Mouse (Mus musculus) cerebellum, adult 9-10 months (tissue): ENCODE data around the gene Tex48.

Experiments used
- DNase-seq: peaks from one replicate; pipeline ENCODE4 v3.0.0; 2022

The Tex48 gene

DNA sequence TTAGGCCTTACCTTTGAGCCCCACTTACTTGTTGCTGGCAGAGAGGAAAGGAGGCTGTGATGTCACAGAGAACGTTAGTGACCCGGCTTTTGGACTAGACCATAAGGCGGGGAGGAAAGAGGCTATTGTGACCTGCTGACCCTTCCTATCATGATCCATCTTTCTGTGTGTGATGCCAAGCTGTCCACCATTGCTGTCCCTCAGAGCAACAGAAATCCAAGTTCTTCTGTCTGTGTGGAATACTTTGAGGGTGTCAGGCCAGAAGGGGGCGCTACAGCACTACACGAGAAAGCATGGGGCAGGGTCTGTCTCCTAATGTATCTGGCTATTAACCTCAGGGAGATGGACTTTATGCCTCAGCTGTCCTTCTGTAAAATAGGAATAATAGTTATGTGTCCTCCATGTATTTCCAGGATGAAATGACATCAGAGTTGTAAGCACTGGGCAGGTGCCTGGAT, at the start of gene Tex48:
Gene Tex48, minus strand, starts transcription at position 51 of the 458 bp plus-strand sequence.
- no peak for DNase-seq

DNA sequence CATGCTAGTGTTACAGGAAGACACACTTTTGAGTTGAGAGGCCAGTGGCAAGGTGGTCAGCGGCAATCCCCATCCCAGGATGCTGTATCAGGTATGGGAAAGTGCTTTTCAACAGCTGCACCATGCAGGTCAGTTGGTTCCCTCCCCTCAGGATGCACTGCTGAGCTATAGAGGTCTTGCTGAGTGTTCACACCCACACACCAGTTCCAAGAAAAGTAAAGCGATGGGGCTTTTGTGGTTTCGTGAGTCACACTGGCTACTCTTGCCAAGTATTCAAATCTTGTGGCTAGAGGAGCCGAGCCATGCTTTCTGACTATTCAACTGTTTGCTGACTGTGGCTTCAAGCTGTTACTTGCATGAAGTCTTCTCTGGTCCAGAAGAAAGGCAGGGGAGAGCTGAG, 46.0 kb upstream of the Tex48 start:
- DNase-seq, result no peak

DNA sequence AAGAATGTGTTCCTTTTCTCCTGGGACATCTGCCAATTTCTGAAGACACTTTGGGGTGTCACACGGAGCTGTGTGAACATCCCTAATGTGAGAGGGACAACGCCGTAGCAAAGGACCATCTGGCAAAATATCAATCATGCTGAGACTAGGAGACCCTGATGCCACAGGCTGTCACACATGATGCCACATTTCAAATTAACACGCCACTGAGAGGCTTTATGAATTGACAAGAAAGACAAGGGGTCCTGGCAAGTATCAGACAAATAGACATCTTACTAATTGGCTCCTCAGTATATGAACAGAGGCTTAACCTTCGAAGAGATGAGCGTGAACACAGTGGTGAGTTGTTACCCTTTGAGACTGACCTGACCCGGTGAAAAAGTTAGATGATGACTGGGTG, 43.5 kb upstream of the Tex48 start:
- DNase-seq, result no peak

DNA sequence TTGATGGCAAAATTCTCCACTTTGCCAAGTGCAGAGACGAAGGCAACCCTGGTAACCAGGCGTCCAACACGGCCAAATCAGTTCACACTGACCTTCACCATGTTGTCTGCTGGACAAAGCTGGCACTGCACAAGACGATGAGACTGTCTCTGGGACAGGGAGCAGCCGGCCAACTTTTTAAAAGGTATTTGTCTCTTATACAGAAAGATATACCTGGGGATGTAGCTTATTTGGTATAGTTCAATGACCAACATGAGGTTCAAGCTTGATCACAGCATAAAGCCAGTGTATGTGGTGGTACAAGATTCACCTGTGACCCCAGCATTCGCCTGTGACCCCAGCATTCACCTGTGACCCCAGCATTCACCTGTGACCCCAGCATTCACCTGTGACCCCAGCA, 41.1 kb upstream of the Tex48 start, which contains the start of gene Gm11214:
Gene Gm11214, minus strand, starts transcription at position 101 of the 400 bp plus-strand sequence.
- DNase-seq, result no peak

DNA sequence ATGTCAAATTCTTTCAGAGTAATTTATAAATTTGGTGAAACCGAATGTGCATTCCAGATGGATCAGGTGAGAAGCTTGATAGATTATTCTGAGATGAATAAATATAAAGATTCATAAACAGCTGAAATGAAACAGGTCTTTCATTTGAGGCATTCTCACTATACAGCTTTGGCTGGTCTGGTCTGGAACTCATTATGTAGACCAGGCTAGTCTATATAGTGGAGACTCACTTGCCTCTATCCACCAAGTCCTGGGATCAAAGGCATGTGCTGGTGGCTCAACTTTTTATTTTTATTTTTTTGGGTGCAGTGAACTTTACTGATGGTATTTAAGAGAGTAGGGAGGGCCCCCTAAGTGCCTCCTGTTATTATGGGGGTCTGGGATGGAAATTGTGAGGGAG, 39.6 kb upstream of the Tex48 start:
- DNase-seq, result no peak

DNA sequence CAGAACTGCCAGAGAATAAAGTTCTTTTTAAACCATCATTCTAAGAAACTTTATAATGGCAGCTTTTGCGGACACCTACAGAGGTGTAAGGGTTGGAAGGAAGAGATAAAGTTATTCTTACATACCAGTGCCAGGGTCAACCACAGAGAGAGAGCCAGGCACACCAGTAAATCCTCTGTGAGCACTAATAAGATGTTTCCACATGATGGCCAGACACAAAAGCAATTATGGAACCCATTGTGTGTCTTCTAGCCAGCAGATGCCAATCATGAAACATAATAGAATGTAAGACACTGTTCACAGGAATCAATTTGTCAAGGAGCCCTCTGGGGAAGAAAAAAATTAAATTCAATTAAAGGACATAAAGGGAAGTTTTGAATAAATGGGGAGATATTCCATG, 39.2 kb upstream of the Tex48 start:
- no peak for DNase-seq

DNA sequence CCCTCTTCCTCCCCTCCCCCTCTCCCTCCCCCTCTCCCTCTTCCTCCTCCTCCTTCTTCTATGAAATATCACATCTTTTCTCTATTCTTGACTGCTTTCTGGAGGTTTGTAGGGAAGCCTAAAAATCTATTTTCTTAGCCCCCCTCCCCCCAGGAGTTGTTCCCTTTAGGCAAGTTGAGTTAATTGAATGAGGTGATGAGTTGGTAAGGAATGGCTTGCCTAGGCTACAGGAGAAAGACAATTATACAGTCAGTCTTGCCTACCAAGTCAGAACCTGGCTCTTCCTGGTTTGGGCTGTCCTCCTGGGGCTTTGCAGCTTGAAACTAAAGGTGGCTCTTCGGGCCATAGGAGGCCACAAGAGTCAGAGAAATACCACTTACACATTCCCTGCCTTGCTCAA, 37.5 kb upstream of the Tex48 start:
- DNase-seq, result no peak

DNA sequence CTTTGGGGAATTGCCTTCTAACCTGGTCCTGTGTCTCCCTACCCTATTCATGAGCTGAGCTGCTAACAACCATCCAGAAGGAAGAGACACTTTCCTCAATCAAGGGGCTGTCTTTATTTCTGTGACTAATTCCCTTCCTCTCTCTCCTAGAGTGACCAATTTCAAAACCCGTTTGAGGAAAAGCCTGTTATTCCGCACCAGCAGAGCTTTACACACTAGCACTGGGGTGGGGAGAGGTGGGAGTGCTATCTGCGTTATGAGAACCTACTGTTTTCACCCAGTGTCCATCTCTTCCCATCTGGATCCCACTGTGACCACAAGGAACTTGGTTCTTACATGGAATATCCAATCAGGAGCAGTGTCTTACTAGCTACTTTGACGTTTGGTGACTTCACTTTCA, 36.9 kb upstream of the Tex48 start:
- no peak for DNase-seq

DNA sequence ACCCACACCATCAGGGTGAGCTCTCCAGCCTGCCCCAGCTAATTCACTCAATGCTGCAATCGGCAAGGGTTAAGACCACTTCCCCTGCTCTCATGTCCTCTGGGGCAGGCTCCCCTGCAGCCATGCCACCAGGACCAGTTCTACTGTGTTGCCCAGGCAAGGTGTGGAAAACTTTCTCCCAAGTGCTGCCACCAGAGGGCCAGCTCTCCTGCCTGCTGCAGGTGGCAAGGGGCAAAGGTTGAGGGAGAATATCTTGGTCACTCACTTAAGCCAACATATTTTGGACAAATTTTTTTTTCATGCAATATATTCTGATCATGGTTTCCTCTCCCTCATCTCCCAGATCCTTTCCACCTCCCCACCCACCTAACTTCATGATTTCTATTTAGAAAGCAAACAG, 32.2 kb upstream of the Tex48 start:
- no peak for DNase-seq

DNA sequence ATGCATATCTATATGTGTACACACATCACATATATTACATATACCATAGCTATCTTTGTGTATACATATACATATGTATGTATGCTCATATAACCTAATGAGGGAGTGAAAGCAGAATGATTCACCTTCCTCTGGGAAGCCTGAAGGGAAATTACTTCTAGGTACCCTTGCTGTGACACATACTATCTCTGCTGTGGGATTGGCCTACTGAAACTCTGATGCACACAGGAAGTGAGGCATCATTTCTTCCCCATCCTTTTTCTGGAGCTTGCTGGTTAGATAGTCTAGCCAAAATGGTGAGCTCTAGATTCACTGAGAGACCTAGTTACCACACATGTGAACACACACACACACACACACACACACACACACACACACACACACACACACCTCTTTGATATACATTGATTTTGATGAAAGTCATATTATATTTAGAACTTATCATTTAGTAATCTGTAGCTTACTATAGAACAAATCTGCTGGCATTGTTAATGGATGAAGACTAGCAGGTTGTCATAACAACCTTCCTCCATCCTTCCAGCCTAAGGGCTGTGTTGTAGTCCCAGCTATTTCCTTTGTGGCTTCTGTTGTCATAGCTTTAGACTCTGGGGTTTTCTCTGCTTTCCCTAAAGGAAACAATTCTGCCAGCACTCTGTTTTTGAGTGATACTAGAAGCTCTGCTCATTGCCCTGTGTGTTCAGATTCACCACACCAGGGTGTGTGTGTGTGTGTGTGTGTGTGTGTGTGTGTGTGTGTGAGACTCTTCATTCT, 21.9 kb upstream of the Tex48 start:
- no peak for DNase-seq

DNA sequence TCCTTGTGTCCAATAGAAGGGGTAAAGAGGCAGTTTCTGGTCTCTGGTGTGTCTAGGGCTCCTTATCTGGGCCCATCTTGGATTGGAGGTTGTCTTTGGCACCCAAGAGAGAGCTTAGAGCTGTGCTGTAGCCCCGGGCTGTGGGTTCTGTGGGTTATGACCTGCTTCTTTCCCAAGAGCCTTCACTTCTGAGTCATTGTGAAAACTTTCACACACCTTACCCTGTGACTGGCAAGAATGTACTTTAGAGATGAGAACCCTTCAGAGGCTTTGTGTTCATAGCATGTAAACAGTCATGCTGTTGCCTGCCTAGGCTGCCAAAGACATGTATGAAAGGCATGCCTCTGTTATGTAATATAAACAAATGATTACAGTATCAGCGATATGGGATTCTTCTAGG, 17.6 kb upstream of the Tex48 start:
- no peak for DNase-seq

DNA sequence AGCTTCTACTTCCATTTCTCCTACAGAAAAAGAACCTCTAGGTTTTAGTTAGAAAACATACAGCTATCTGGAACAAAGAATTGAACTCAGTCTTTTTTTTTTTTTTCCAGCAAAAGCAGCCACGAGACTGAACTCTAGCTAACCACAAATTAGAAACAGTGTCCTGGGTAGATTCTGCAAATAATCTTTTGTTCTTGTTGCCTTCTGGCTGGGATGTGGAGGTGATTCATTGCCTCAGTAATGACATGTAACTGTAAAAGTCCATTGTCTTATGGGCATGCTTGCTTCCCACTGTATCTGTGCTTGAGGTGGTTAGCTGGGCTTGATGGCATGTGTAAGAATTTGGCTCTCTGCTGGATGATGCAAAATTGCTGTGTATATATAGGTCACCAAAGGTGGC, 16.4 kb upstream of the Tex48 start:
- DNase-seq, result no peak

DNA sequence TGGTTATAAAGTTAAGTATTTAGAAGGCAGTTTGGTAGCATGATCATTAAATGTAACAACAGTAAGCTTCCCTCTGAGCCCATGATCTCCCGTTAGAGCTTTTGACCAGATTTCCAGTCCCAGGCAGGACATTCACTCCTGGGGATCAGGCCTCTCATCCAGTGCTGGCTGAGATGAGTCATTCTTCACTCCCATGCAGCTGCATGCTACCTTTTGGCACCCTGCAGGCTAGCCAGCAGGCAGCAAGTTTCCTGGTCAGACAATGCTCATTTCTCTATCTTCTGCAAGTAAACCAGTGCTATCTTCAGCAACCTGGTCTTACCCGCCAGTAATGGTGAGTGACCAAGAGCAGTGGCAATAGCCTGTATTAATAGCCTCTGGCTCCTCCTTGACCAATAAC, 11.0 kb upstream of the Tex48 start:
- DNase-seq, result no peak

DNA sequence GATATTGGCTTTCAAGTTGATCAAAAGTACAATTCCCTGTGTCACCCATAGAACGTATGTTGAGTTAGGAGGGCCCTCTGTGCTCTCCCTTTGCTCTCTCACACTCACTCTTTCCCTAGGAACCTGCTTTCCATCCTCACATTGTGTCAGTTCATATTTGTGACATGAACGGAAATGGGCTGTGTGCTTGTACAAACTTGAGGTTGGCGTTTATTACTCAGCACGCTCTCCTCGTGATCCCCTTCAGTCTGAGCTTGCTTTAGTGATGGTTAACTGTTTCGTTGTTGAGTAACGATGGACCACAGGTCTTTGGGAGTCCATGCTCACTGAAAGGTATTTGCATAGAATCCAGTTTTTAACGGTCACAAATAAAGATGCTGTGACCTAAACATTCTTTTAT, 4.9 kb upstream of the Tex48 start:
- no peak for DNase-seq

DNA sequence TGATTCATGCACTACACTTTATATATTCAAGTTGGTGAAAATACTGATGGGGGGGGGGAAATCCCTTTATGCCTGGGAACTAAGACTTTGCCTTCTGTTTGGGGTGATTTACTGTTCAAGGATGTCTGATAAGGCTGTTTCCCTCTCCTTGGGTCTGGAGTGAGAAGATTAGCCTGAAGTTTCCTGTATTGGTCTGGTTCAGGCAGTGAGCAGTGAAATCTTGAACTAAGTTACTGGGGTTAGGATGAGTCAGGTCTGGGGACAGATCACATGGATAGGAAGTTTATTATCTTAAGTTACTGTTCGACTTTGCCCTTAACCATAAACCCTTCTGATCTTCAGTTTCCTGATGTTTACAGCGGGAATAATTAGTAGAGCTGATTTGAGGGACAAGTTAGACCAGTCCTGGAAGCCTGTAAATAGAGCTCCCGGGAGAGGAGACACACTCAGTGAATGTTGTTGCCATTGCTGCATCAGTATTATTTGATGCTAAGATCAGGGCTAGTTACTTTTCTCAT, 3.4 kb upstream of the Tex48 start:
- no peak for DNase-seq

DNA sequence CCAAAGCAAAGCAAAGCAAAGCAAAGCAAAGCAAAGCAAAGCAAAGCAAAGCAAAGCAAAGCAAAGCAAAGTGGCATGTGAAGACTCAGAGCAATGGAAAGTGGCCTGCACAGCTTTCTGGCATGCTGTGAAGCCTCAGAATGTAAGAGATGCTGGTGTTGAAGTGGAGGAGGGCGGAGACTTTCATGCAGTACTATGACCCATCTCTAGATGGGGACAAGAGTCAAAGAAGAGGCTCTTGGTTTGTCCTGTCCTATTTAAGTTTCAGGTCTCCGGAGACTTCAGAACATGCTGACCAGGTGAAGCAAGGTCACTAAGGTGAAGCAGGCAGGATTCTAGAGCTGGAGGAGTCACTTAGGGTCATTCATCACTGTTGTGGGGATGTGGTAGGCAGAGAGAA, 367 bp downstream of the Tex48 start:
- DNase-seq, result no peak

DNA sequence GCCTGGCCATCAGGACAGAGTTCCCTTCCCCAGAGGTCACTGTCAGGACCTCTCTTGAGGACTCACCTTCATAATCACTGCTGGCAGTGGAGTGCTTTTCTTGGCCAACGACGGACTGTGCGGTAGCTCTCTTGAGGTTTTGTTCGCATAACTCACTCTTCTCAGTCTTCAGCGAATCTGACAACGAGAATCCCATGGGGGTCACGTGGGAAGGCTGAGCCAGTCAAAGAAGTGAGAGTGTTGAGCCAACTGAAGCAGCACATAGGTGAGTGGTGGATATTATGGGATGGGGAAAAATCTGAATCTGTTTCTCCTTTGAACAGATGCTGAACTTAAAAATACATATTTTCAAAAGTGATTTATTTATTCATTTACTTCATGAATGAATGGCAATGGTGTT, 13.8 kb downstream of the Tex48 start:
- DNase-seq, result no peak

DNA sequence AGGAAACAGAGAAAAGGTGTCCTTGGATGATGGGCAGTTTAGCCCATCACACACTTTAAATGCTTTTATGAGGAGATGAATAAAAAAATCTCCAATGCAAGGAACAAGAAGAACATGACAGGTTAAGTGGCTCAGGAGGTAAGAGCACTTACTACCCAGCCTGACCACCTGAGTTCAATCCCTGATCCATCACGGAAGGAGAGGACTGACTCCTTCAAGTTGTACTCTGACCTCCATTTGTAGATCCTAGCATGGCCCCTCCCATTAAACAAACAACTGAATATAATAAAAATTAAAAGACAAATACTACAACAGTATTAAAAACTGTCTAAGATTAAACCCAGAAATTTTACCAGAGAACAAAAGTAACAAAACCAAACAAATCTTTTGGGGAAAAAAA, 16.3 kb downstream of the Tex48 start:
- no peak for DNase-seq

DNA sequence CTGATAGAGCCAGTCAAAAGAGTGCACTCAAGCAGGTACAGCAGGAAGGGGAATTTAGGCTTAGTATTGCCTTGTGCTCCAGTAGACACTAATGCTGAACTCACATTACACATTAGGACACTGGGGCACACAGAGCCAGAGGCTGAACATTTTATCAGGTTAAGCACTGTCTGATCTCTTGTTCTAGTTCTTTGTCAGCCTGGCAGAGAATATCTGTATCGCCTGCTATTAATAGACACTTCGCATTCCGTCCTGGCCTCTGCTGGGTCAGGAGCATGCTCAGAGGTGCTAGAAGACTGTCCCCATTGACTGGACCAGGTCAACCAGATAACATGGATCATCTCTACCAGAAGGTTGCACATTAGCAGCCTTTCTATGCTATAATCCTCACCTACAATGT, 16.7 kb downstream of the Tex48 start:
- no peak for DNase-seq

DNA sequence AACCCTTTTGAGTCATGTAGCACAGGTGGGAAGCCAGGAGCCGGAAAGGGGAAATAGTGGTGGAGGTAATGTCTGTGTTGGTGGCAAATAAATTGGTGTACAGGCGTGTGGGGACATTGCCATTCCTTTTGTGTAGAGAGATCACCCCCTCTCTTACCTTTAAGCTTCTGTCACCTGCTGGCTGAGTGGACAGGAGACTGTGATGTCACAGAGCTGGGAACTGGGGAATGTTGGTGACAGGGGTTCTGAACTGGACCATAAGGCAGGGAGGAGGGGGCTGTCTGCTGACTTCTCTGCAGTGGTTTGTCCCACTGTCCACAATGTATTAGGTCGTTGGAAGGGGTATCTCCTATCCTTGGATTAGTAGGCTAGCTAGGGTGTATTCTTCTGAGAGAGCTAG, 17.3 kb downstream of the Tex48 start, which contains the start of gene Gm11213:
Gene Gm11213, minus strand, starts transcription at position 317 of the 400 bp plus-strand sequence.
- no peak for DNase-seq

DNA sequence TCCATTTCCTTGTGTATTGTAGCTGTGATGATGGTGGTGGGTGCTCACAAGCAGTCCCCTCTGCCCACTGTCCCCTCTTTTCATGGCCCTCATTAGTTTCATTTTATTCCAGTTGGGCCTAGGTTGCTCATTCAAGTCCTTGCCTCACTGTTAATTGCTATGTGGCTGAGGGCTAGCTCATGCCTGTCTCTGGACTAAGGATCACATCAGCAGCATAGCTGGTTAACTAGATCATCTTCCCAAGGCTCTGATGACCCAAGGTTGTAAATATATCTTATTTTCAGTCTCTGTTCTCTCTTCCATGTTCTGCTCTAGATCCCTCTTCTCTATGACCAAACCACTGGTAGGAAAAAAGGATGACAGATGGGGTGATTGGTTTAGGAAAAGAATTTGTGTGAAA, 21.0 kb downstream of the Tex48 start:
- DNase-seq, result no peak

DNA sequence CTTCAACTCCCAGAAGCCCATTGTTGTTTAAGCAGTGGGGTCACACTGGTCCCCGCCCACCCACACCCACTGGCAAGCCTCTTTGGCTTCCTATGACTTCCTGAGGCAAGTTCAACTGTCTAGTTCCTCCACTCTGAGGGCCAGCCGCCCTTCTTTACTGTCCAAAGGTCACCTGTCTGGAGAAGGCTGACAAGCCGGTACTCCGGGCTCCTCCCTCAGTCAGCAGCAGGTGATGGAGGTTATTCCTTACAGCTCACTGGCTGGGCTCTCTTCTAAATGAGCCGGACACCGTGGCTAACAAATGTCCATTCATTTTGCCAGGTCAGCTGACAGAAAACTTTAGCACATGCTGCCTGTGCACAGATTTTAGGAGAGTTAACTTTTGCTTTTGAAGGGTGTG, 21.4 kb downstream of the Tex48 start:
- no peak for DNase-seq

DNA sequence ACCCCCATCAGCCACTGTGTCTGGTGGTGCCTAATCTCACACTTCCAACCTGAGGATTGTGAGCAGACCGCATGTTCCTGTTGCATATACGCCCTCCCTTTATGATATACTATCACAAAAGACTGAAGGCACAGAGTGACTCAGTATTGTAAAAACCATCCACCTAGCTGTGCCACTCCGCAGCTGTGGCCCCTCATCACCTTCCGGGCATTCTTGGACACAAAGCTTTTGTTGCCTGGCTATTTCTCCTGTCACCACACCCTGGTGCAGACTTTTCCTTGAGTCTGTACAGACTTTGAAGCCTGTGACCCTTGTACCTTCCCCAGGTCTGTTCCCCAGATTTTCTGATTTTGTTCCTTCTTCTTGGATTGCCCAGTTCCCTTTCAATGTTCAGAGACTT, 26.2 kb downstream of the Tex48 start:
- DNase-seq, result no peak

DNA sequence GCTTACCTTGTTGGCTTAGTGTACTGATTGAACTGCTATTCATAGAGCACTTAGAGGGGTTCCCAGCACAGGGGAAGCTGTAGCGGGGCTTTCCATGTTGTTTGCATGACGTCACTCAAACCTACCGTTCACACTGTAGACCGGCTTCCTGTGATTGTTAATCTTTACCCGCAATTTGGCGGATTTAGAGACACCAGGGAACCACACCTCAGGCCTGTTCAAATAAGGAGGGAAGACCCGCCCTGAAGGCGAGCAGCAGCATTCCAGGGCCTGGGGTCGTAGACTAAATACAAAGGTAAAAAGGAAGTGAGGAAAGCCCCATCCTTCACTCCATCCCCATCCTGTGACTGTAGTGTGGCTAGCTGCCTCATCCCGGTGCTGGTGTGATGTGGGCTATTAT, 27.0 kb downstream of the Tex48 start:
- DNase-seq, result no peak
